Mouse (Mus musculus) ovary, adult 10 weeks (tissue): ENCODE data around the gene Olfr116. TPM values are rescaled to one million over a fixed set of nuclear protein-coding genes. Genes with fewer than 3 reads are reported as not detected.

Experiments
- polyA plus RNA-seq: library from polyadenylated mRNA; stranded (reverse); fragments of 350-450 nt; fragmentation: Illumina TruSeq; extraction: RNeasy Lipid Tissue Mini Kit (QIAGEN cat#74804); gene quantifications from one replicate; pipeline ENCODE4 v1.2.3, GENCODE M21; 2014

Gene Olfr116
- polyA plus RNA-seq: not detected

DNA sequence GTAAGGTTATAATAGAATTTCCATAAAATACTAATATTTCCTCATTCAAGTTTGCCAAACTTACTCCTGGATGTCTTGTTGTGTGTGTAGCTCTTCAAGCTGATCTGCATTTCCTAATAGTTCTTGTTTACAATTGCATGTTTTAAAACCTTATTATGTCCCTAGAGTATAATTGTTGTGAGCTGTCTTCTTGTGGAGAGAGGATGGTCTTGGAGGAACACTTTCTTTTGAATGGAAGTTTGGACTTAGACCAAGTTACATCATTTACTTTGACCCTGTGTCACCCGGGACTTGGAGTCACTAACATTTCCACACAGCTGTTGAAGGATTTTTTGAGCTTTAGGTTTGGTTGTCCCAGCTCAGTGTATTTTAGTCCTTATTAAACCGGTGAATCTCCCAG lies at the start of gene Olfr116, which contains the start of gene Olfr115:
Gene Olfr116 (minus strand): TSS at position 191 of the 400 bp plus-strand sequence.
Gene Olfr115 (minus strand): TSS at position 101 of the 400 bp plus-strand sequence.

DNA sequence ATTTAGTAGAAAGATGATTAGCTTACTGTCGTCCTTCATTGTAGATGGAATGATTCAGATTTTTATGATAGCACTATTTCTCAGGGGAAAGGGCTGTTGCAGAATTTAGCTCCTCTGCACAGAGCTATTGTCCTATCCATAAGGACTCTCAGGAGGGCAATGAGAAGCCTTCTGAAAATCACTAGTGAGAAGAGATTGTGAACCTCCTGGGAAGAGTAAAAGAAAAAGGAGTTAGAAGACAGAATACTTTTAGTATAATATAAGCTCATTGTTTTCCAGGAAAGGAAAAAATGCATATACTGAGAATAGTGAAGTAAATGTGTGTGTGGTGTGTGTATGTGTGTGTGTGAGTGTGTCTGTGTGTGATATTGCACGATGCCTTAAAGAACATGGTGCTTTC lies 39.7 kb upstream of the Olfr116 start, which contains the start of gene Olfr118:
Gene Olfr118 (plus strand): TSS at position 301 of the 400 bp plus-strand sequence.

GRCm38 (mm10) chr17:37663682-37664081 lies 36.7 kb upstream of the Olfr116 start, which contains the start of gene Olfr117:
TSS of gene Olfr117 (minus strand) at chr17:37663782.

DNA sequence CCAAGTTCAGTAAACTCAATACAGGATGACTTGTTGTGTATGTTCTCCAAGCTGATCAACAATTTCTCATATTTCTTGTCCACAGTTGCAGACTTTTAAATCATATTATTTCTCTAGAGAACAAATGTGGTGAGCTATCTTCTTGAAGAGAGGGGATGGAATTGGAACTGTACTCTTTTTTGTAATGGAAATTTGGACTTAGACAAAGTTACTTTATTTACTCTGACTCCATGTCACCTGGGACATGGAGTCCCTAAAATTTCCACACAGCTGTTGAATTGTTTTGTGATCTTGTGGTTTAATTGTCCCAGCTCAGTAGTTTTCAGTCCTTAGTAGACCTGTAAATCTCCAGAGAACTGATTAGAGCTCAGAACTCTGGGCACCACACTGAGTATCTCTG lies 34.4 kb downstream of the Olfr116 start, which contains the start of gene Olfr114:
Gene Olfr114 (minus strand): TSS at position 101 of the 400 bp plus-strand sequence.

GRCm38 (mm10) chr17:37577563-37577962 lies 49.4 kb downstream of the Olfr116 start, which contains the start of gene Olfr113:
TSS of gene Olfr113 (minus strand) at chr17:37577663.

Other genes starting within 250 kb of the Olfr116 start
- gene Olfr105-ps, start 248.2 kb downstream of the Olfr116 start, polyA plus RNA-seq: not detected
- not detected for gene Olfr106-ps, start 236.8 kb downstream of the Olfr116 start, polyA plus RNA-seq
- not detected for gene Olfr107, start 228.0 kb downstream of the Olfr116 start, polyA plus RNA-seq
- gene Olfr108, start 181.7 kb downstream of the Olfr116 start, polyA plus RNA-seq: not detected
- gene Olfr109, start 168.3 kb downstream of the Olfr116 start, polyA plus RNA-seq: not detected
- gene H2-M2, start 143.6 kb downstream of the Olfr116 start, polyA plus RNA-seq: 1.7 TPM
- gene Olfr110, start 134.7 kb downstream of the Olfr116 start, polyA plus RNA-seq: not detected
- 0.34 TPM for gene Olfr111, start 119.2 kb downstream of the Olfr116 start, polyA plus RNA-seq
- gene Olfr112, start 57.7 kb downstream of the Olfr116 start, polyA plus RNA-seq: not detected
- not detected for gene Olfr113, start 49.5 kb downstream of the Olfr116 start, polyA plus RNA-seq
- not detected for gene Olfr114, start 34.5 kb downstream of the Olfr116 start, polyA plus RNA-seq
- not detected for gene Olfr115, start 90 bp downstream of the Olfr116 start, polyA plus RNA-seq
- not detected for gene Olfr117, start 36.6 kb upstream of the Olfr116 start, polyA plus RNA-seq
- not detected for gene Olfr118, start 39.8 kb upstream of the Olfr116 start, polyA plus RNA-seq
- not detected for gene Olfr119, start 69.4 kb upstream of the Olfr116 start, polyA plus RNA-seq
- not detected for gene Olfr120, start 94.6 kb upstream of the Olfr116 start, polyA plus RNA-seq
- not detected for gene Olfr121, start 121.7 kb upstream of the Olfr116 start, polyA plus RNA-seq
- gene Olfr122, start 141.4 kb upstream of the Olfr116 start, polyA plus RNA-seq: not detected
- not detected for gene Olfr123, start 166.3 kb upstream of the Olfr116 start, polyA plus RNA-seq
- gene Olfr124, start 172.7 kb upstream of the Olfr116 start, polyA plus RNA-seq: not detected
- not detected for gene Olfr125, start 205.8 kb upstream of the Olfr116 start, polyA plus RNA-seq
- not detected for gene Olfr126, start 220.3 kb upstream of the Olfr116 start, polyA plus RNA-seq